Mouse (Mus musculus): ENCODE results near the gene Acsl1.
"Not testable (repeated sequence)": the region's sequence is repeated elsewhere in the genome, so short reads cannot be mapped to it uniquely, and the experiment has no call there.

Acsl1 gene

DNA sequence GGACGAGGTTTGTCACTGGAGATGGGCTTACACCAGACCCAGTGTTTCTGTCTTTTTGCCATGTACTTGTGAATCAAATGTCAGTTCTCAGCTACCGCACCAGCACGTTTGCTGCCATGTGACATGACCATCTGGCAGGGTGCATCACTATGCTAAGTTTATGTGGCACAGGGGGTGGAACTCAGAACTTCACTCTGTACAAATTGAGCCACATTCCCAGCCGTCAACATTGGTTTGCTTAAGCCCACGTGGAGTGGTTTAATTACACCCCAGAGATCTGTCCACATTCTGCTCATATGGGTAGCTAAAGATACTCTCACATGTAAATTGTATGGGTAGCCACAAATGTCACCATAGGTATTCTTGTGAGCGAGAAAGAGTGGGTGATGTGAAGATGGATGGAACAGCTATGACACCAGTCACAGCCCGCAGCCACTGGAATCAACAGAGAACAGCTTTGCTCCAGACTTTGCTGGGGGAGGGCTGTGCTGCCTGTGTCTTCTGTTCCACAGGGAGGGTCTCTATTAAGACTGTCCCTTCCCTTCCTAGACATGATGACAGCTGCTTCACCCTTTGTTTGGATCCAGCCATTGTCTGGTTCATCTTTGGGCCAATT is 96.2 kb downstream of the Acsl1 start:
- DNase-seq = no peak

DNA sequence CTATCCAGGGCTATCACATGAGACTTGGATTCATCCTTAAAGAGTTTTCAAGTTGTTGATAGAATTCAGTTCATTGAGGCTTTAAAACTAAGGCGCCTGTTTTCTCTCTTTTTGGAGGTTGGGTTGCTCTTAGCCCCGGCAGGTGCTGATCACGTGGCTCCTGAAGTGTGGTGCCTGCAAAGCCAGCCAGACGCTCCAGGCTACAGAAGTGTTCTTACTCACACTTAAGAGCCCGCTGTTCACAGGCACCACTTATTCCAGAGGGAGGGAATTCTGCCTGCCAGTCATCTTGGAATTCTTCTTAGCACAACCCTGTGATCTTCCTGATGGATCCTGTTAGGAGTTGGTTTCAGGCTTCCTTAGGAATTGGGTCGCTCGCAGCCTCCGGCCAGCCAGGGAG is 97.1 kb downstream of the Acsl1 start:
- no peak for DNase-seq

DNA sequence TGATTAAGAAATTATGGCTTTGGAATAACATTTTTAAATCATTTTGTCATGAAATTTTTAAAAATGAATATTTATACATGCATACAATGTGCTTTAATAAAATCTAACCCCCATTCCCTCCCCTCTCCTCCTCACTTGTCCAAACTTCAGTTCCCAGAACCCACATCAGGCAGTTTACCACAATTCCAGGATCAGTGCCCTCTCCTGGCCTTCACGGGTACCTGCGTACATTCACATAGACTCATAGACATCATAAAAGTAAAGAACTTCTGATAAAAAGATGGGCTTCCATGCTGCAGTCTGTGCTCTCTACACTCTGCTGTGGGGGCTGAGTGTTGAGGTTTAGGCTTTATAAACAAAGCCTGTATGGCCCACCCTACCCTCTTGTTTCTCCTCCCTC is 98.1 kb downstream of the Acsl1 start:
- DNase-seq = no peak

DNA sequence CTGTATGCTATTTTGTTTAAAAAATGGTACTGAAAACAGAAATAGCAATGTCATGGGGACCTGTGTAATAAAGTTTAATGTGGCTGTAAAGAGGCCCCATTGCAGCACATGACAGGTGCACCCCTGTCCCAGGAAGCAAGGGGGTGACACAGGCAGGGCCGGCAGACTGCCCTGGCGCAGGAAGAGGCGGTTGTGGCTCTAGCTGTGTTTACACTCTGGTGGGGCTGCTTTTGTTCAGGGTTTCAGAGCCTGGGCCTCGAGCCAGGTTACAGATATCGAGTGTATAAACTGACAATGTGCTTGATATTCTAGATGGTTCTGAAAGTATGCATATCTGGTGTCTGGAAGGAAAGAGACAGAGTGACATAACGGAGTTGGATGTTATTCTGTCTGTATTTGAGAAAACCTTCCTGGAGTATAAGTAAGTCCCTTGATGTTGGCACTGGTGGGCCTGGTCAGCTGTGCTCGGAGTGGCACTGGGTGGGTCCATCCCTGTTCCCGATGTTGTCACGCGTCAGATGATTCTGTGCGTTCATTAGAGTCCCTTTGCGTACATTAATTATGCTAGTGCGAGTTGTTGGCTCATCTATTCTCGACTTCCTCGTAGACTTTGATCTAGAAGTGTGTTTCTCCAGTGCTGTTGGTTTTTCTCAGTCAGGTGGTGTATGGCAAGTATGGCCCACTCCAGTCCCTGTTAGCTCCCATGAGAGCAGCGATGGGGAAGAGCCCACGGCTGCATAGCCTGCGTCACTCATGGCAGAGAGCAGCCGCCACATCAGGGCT is 99.0 kb downstream of the Acsl1 start:
- DNase-seq = no peak

DNA sequence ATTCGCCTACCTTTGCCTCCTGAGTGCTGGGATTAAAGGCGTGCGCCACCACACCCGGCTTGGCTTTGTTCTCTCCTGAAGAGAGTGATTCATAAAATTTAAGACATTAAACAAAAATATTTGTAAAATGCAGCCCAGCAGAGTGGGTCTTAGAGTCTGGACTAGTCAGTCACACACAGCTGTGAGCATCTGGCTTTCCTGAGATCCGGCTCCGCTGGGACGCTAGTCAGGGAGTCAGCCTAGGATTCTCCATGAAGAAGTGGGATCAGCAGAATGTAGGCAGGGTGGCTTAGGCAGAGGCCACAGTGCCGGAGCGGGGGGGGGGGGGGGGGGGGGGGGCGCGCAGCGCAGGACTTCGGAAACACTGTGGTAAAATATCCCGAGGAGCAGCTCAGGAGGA is 99.8 kb downstream of the Acsl1 start:
- DNase-seq = no peak

DNA sequence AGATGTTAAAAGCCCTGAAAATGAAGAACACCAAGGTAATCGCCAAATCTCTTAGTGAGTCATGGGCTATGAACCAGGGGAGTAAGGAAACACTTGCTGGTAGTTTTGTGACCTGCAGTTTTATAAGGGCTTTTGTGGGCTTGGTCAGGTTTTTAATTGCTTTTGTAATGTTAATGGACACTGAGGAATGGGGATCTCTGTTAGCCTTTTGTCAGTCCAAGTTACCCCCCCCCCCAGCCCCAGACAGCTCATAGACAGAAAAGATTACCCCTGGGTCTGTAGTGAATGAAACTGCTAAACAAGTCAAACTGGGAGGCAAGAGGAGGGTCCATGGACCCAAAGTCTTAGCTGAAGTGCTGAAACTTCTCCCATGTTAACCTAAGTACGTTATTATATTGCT is 102.6 kb downstream of the Acsl1 start:
- DNase-seq = no peak

DNA sequence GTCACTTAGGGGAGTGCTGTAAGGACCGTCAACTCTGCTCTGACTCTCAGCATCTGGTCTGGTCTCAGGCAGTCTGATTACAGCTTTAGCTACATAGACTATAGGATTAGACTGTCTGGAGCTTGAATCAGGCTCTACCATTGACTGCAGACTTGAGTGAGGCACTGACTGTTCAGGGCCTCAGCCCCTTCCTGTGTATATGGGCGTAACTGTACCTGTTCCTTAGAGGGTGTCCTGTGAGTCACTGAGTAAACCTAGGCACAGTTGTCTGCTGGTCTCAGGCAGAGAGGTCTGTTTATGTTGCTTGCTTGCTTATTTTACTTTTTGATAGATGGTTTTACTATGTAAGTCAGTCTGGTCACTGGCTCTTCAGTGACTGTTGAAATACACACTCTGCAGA is 103.1 kb downstream of the Acsl1 start:
- no peak for DNase-seq

DNA sequence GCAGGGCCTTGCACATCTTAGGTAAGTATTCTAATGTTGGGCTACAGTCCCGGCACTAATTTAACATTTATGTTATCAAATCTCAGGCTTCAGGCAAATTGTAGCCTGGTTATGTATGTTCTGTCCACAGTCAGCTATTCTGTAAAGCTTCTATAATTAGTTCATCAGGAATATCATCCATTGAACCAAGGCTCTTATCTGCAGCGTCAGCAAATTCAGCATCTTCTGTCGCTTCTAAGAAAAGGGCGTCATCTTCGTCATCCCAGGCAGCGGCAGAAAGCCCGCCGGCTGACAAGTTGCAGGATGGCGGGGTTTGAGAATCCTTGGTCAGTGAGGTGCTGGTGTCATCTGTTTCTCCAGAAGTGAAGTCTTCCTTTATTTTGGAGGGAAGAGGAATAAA is 108.0 kb downstream of the Acsl1 start:
- no peak for DNase-seq

DNA sequence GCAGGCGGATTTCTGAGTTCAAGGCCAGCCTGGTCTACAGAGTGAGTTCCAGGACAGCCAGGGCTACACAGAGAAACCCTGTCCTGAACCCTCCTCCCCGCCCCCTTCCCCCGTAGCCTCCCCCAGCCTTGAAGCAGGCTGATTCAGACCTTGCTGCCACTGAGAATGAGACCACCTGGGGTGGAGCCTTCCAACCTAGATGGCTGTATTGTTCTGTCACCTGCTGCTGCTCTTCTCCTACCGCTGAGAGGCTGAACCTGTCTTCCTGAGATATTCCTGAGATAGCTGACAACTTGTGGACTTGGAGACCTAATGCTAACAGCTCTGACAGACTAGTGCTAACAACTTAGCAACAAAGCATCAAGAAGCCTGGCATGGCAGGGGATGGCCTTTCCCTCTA is 113.5 kb downstream of the Acsl1 start:
- not testable (repeated sequence) for DNase-seq

DNA sequence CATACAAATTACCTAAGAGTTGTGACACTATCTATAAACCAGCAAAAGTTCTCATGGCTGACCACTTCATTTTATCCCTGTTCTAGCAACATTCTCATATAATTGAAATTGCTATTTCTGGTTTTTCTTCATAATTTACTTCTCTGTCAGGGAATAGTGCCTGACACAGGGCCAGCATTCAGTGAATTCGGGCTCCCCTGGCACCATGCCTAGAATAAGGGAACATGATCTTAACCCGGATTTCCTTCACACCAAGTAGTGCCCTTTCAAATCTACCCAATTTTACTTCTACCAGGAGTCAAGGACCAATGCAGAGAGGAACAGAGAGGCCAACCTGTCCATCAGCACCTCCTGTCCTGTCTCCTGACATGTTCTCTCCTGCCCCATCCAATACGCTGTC is 114.7 kb downstream of the Acsl1 start:
- no peak for DNase-seq
